Mouse (Mus musculus) thymus, postnatal 25 days (tissue): ENCODE results near the gene Guca1b.

Experiments
- DNase-seq: peaks from one replicate; pipeline ENCODE4 v3.0.0; 2022

Guca1b gene

DNA sequence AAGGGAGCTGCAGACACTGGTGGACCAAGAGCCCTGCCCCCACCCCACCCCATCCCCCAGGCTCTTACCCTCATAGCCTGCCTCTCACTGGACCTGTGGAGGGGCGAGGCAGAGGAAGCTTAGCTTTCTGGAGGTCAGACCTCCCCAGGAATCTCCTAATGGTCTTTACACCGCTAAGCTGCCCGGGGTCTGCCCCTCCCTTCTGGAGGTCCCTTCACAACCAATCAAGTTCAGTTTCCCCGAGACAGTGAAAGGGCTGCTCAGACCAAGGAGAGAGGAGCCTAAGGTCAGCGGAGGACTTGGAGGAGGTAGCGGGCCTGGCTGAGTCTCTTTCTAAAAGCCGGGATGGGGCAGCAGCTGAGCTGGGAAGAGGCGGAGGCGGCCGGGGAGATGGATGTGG is at the start of gene Guca1b:
Guca1b (plus strand) TSS at position 249 of the 400 bp plus-strand sequence.
- DNase-seq: no peak

DNA sequence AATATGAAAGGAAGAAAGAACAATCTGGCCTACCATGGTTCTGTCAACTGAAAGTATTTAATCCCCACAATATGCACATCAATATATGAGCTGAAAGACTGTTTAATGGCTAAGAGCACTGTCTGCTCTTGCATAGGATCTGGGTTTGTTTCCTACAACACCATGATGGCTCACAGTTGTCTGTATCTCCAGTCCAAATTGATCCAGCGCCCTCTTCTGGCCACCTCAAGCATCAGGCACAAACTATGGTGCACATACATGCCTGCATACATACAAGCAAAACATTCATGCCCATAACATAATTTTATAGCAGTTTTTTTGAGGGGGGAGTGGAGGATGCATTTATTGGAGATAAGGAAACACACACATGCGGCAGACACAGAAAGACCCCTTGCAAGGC is 42.1 kb upstream of the Guca1b start:
- no peak for DNase-seq

DNA sequence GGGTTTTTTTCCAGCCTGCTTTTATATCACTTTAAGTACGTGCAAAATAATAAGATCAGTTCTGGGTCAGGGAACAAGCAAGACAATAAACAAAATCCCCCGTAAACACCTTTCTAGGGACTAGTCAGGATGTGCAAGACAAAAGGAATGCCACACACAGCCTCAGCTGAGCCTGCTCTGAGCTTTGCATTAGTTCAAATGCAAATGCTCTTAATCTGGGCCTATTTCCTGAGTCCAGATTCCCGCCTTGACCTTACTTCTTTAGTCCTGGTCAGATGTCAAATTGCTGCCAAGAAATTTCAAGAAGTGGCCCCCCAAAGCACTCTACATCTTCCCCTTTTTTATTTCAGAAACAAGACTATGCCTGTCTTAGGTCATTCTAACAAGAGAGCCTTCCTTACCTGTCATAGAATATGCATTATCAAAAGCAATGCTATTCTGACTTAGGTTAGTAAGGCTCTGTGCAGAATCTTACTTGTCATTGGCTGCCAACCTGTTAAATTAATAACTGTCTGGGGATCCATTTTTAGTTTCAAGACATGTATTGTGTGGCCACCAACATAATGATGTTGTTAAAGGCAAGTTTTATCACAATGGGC is 35.4 kb upstream of the Guca1b start:
- no peak for DNase-seq

GRCm38 (mm10) chr17:47359964-47360363 is 25.2 kb upstream of the Guca1b start:
- peak; percentile 58 for DNase-seq

DNA sequence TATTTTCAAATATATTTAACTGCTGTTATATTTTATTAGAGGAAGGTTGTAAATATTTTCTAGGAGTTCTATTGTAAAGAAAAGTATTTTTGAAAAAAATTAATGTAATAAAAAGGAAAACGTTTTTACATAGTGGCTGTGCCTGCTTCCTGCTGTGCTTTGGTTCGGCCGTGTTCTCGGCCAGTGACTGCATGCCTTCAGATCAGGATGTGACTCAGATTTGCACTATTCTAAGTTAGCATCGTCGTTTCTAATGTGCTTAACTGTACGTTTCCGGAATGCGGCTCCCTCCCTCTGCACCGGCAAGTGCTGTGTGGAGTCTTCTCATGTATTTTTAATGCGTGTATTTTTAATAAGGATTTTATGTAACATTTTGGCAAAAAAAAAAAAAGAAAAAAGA is 23.9 kb upstream of the Guca1b start:
- no peak for DNase-seq

DNA sequence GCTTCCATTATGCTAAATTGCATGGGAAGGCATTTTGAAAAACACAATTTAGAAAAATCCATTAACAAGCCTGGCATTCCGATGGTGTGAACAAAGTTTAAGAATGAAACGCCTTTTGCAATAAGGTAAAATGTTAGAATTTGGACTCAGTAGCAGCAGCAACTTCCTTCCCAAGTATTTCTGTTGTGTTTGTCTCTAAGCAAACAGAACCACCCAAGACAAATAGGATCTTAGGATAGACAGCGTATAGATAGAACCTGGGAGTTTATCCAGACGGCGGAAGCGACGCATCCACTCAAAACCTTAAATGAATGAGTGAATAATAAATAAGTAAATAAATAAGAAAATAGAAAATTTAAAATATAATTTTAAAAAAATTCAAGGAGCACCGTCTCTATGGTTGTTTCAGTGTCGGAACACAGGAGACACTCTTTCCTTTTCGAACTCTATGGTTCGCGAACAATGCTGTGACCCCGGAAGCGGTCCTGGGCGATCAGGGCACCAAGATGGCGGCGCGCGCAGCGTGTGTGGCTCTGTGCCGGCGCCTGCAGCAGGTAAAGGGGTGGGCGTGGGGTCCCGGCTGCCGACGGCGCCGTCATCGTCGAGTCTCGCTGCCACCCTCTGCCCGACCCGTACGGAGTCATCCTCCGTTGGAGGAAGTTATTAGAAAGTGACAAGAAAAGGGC is 16.6 kb upstream of the Guca1b start, which contains the start of gene Mrps10:
Mrps10 (plus strand) TSS at position 487 of the 686 bp plus-strand sequence.
- DNase-seq: peak; percentile 84

- no peak for DNase-seq
These were observed 16.1 kb upstream of the Guca1b start for GRCm38 (mm10) chr17:47369087-47369443.

DNA sequence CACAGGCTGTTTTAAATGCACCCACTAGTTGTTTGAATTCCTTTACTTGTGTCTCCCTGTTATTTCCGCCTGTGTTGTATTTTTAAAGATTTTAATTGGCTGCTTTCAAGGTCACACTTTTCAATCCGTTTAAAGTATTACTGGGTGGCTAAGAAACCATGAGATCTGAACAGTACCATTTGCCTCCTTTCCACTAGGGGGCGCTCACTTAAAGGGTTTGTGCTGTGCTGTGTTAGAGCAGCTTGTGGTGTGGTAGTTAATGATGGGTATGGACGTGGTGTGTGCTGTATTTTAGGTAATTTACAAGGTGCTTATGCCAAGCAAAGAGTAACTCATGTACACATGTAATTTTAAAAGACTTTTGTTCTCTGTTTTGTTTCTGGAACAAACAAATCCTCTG is 13.7 kb upstream of the Guca1b start:
- DNase-seq: peak; percentile 58

- no peak for DNase-seq
These were observed 11.2 kb upstream of the Guca1b start for GRCm38 (mm10) chr17:47373991-47374390.

- no peak for DNase-seq
These were observed 8.4 kb upstream of the Guca1b start for GRCm38 (mm10) chr17:47376779-47377280.

GRCm38 (mm10) chr17:47378133-47378532 is 7.1 kb upstream of the Guca1b start:
- DNase-seq: no peak

DNA sequence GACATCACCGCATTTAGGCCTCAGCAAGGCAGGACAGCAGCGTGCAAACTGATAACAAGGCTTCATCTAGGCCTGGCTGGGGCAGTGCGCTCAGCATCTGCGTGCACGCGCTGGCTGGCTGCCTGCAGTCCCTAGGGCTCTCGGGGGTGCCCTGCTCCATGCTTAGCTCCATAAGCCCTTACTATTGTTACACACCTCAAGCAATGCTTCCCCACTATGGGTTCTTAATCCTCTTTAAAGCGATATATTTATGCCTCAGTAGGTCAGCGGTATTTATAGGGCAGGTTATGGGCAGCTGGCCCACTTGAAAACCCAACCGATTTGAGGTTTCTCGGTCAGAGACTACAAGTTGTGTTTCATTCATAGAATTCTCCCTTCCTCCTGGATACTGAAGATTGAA is 3.3 kb upstream of the Guca1b start:
- no peak for DNase-seq

DNA sequence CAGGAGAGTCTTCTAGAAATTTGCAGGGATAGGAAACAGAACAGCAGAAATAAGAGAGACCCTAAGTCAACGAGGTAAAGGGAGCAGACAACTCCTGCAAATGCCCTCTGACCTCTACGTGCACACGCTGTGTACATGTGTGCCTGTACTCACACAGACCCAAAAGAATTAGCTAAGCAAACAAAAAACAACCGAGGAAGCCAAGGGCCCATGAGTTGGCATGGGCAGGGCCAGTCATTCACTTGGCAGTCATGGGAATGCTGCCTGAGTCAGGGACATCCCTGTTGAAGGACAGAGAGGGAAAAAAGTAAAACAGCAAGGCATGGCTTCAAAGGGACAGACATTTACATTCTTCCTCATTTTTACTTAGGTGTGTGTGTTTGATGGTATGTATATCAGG is 1.9 kb upstream of the Guca1b start:
- no peak for DNase-seq

GRCm38 (mm10) chr17:47384064-47384463 is 1.1 kb upstream of the Guca1b start:
- no peak for DNase-seq

- peak; percentile 73 for DNase-seq
These were observed 1.5 kb downstream of the Guca1b start for GRCm38 (mm10) chr17:47386649-47387048.

- peak; percentile 9 for DNase-seq
These were observed 9.2 kb downstream of the Guca1b start for GRCm38 (mm10) chr17:47394223-47394869.

DNA sequence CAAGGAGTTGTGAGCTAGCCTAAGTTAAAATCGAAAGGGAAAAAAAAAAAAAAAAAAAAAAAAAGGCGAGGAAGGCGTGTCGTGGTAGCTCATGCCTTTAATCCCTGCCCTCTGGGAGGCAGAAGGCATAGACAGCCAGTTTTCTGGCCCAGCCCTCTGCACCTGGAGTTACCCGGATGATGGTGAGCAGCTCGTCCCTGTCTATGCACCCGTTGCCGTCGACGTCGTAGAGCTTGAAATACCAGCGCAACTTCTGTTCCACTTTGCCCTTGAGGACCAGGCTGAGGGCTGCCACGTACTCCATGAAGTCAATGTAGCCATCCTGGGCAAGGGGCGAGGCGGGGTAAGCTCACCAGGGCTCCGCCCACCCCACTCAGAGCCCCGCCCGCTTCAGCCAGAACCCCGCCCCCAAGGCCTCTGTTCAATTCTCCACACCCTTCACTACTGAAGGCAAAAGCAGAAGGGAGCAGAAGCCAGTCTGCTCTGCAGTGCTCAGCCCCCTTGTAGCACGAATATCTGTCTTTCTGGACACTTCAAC is 10.3 kb downstream of the Guca1b start:
- DNase-seq: peak; percentile 31

GRCm38 (mm10) chr17:47399091-47399490 is 13.9 kb downstream of the Guca1b start:
- DNase-seq: no peak

GRCm38 (mm10) chr17:47400451-47400850 is 15.3 kb downstream of the Guca1b start, which contains the start of gene Guca1a:
Guca1a (minus strand) TSS chr17:47400584.
- no peak for DNase-seq

DNA sequence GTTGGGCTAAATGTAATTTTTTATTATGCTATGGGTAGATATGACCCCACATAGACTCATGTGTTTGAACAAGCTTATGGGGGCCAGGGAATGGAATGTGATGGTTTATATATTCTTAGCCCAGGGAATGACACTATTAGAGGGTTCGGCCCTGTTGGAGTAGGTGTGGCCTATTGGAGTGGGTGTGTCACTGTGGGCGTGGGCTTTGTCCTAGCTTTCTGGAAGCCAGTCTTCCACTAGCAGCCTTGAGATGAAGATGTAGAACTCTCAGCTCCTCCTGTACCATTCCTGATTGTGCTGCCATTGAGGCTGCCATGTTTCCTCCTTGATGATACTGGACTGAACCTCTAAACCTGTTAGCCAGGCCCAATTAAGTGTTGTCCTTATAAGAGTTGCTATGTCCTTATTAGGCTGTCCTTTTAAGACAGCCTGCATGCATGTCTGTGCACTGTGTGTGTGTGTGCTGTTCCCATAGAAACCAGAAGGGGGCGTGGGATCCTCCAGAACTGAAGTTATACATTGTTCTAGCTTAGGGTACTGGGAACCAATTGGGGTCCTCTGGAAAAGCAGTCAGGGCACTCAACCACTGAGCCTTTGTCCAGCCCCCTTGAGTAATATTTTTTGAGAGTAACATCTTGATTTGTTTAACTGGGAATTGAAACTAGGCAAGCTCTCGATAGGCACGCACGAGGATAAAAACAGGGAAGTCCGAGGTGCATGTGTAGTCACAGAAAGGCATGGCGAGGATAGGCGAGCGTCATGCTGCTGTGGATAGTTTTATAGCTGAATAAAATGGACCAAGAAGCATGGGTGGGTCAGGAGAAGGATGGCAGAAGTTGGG is 22.7 kb downstream of the Guca1b start:
- DNase-seq: no peak

GRCm38 (mm10) chr17:47408558-47408898 is 23.3 kb downstream of the Guca1b start:
- peak; percentile 66 for DNase-seq

- peak; percentile 33 for DNase-seq
These were observed 25.0 kb downstream of the Guca1b start for GRCm38 (mm10) chr17:47409897-47410861.
